Mouse (Mus musculus): ENCODE data around the gene Mybpc2.

DNA sequence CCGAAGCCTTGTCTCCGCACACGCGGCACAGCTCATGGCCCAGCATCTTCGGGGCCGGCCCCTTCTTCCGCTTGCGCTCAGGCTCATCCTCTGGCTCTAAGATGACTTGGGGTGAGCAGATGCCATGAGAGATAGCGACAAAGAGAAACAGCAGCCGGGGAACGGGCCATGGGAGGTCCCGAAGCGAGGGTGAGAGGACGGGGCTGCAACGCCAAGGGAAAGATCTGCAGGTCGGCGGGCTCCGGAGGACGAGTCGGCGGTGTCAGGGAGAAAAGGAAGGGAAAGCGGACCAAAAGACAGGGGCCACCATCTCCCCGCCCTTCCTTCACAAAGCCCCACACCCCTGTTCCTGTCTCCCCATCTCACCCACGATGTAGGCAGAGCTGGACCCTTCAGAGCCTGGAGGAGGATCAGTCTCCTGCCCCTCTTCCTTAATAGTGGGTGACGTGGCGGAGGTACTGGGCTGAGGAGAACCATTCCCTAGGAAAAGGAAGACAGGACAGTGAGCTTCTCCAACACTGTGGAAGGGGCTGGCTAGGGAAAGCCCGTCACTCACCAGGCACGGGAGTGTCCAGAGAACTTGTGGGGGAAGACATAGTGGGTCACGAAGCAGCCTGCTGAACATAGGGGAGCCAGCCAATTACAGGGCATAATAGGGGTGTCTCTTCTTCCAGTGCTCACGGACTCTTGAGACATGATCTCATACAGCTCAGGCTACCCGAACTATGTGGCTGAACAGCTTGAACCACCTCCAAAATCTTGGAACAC is 27.9 kb upstream of the Mybpc2 start:
- TF ChIP-seq CTCF (IDR thresholded peaks at IDR 0.05; ENCODE audit: low read depth) (no peak), EP300 (IDR thresholded peaks at IDR 0.05; ENCODE audit: low read depth) (no peak)

Data from liver, postnatal 0 days (tissue).